Mouse (Mus musculus) embryonic facial prominence, embryonic 12.5 days (tissue): ENCODE data around the gene Mvb12b. TPM values are rescaled to one million over a fixed set of nuclear protein-coding genes. Genes with fewer than 3 reads are reported as not detected.
A peak's percentile ranks its signal among the peaks of the same experiment; 100 is the strongest.

Experiments
- ATAC-seq: fragments of 200-750 bp; cut with Nextera tagmentation; 2 replicates; pipeline ENCODE4 v1.8.0; 2017; ENCODE audit not compliant: insufficient number of reproducible peaks, insufficient read depth, low FRiP score, low TSS enrichment
- H3K27ac ChIP-seq: fragments of 300-500 bp; sonication (generic); 2 replicates; pipeline ENCODE4 v1.5.1; 2016; ENCODE audit warnings: mild to moderate bottlenecking
- H3K27me3 ChIP-seq: fragments of 300-500 bp; sonication (generic); 2 replicates; pipeline ENCODE4 v1.6.1; 2016; ENCODE audit warnings: mild to moderate bottlenecking, moderate library complexity
- H3K36me3 ChIP-seq: fragments of 300-500 bp; sonication (generic); 2 replicates; pipeline ENCODE4 v1.6.1; 2016; ENCODE audit warnings: mild to moderate bottlenecking
- H3K4me1 ChIP-seq: fragments of 300-500 bp; sonication (generic); 2 replicates; pipeline ENCODE4 v1.6.1; 2016
- H3K4me2 ChIP-seq: fragments of 300-500 bp; sonication (generic); replicated peaks from 2 replicates; pipeline ENCODE4 v1.6.1; 2016; ENCODE audit warnings: mild to moderate bottlenecking, moderate library complexity
- H3K4me3 ChIP-seq: fragments of 300-500 bp; sonication (generic); 2 replicates; pipeline ENCODE4 v1.5.1; 2016; ENCODE audit warnings: mild to moderate bottlenecking
- H3K9ac ChIP-seq: fragments of 300-500 bp; sonication (generic); 2 replicates; pipeline ENCODE4 v1.6.1; 2016; ENCODE audit warnings: mild to moderate bottlenecking, moderate library complexity
- H3K9me3 ChIP-seq: fragments of 300-500 bp; sonication (generic); 2 replicates; pipeline ENCODE4 v1.6.1; 2016; ENCODE audit warnings: mild to moderate bottlenecking, moderate library complexity
- WGBS: fragments of 180-500 bp; shearing (Covaris S2); methylation state at CpG from one replicate; pipeline ENCODE4 v1.1.7; 2016; 5-methylcytosine and 5-hydroxymethylcytosine counted together
- polyA plus RNA-seq: library from polyadenylated mRNA; unstranded; fragments of >200 nt; fragmentation: Nextera tagmentation; extraction: Ambion mirVana; gene quantifications from 2 replicates; pipeline ENCODE4 v1.2.1, GENCODE M21; 2016

Gene Mvb12b
- polyA plus RNA-seq, 1 experiment from 2014 or later, result 31.2 TPM

DNA sequence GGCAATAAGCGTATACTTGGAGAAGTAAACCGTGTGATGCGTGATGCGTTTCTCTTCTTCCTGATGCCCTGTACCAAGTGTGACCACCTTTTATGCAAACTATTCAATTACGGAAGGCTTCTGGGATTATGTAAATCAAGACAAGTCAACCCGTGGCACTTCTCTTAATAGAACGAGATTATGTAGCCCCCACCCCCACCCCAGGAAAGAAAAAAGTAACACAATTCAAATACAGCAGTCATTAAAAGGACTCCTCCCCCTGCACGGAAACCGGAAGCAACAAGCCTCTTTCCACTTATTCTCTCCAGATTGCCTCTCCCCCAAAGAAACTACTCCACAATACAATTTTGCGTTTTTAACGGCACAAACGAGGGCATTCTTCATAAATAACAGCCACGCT is 99.6 kb downstream of the Mvb12b start:
- no peak overlapping the region for H3K9ac ChIP-seq
- no peaks in the 10 kb centered on the region for H3K27me3 ChIP-seq
- peaks cover 12% of the 10 kb centered on the region; the same call in 1 of the 2 replicates for H3K36me3 ChIP-seq
- H3K4me2 ChIP-seq, result no peak overlapping the region
- 62% methylated on average over 13 of the region's 13 CpGs for WGBS
- H3K4me1 ChIP-seq, result peaks cover 18% of the 10 kb centered on the region
- H3K4me3 ChIP-seq, result no peak overlapping the region
- no peaks in the 10 kb centered on the region for H3K9me3 ChIP-seq
- H3K27ac ChIP-seq, result no peak overlapping the region
- ATAC-seq, result no peak

DNA sequence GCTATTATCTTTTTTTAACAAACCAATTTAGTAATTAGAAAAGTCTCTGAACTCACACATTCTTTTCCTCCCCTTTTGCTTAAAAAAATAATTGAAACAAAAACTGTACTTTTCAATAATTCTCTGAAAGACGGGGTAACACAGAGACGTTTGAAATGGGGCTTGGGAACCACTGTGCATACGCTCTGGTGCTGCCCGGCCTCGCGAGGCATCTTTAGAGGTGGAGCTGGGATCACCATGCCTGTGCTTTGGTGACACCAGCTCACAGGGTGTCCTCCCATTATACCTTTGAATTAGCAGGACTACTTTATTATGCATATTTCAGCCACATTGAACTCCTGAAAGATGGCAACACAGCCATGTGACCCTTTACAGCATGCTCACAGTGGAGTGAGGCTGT is 101.7 kb downstream of the Mvb12b start:
- ATAC-seq, result no peak
- Histone ChIP-seq H3K4me1 (peaks cover 32% of the 10 kb centered on the region), H3K27ac (no peak overlapping the region), H3K4me2 (no peak overlapping the region), H3K36me3 (peaks cover 5% of the 10 kb centered on the region; the same call in 1 of the 2 replicates), H3K9me3 (no peaks in the 10 kb centered on the region), H3K4me3 (no peak overlapping the region), H3K27me3 (no peaks in the 10 kb centered on the region), H3K9ac (no peak overlapping the region)
- 74% methylated on average over 6 of the region's 6 CpGs for WGBS

DNA sequence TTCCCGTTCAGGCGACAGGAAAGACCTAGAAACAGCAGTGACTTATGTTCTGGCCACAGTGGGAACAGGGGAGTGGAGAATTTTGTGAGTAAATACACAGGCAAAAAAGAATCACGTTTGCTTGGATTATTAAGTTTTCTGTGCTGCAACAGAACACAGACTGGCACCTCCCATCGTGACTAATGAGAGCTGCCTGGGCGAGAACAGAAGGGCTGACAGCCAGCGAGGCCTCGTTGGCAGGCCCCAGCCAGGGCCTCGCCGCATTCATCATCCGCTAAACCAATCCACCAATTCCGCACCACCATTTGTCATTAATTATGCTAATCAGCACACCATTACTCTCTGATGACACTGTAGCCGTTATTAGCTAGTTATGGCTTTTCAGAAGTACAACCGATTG is 102.2 kb downstream of the Mvb12b start:
- WGBS, result 59% methylated on average over 13 of the region's 13 CpGs
- H3K9ac ChIP-seq, result no peak overlapping the region
- peaks cover 32% of the 10 kb centered on the region for H3K4me1 ChIP-seq
- H3K9me3 ChIP-seq, result no peaks in the 10 kb centered on the region
- H3K27me3 ChIP-seq, result no peaks in the 10 kb centered on the region
- H3K36me3 ChIP-seq, result peaks cover 5% of the 10 kb centered on the region; the same call in 1 of the 2 replicates
- ATAC-seq, result no peak
- no peak overlapping the region for H3K27ac ChIP-seq
- H3K4me2 ChIP-seq, result no peak overlapping the region
- H3K4me3 ChIP-seq, result no peak overlapping the region

DNA sequence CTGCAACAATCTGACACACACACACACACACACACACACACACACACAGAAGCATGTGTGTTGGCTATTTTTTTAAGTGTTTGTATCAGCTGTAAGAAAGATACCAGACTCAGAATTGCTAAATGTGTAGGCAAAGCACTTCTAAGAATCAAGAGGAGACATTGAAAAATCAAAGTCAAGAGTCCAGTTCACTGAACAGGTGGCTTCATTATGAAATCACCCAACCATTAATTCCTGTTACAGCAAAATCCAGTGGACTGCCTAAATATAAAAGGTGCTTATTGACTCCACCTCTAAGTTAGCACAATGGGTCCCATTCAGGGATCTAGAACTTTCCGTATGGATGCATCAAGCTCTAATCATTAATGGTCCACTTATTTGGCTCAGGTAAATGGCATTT is 103.0 kb downstream of the Mvb12b start:
- peaks cover 26% of the 10 kb centered on the region for H3K4me1 ChIP-seq
- H3K36me3 ChIP-seq, result peaks cover 8% of the 10 kb centered on the region; the same call in 1 of the 2 replicates
- 86% methylated on average over 1 of the region's 1 CpGs for WGBS
- no peaks in the 10 kb centered on the region for H3K9me3 ChIP-seq
- no peaks in the 10 kb centered on the region for H3K27me3 ChIP-seq
- H3K9ac ChIP-seq, result no peak overlapping the region
- no peak overlapping the region for H3K27ac ChIP-seq
- no peak for ATAC-seq
- H3K4me2 ChIP-seq, result no peak overlapping the region
- H3K4me3 ChIP-seq, result no peak overlapping the region

DNA sequence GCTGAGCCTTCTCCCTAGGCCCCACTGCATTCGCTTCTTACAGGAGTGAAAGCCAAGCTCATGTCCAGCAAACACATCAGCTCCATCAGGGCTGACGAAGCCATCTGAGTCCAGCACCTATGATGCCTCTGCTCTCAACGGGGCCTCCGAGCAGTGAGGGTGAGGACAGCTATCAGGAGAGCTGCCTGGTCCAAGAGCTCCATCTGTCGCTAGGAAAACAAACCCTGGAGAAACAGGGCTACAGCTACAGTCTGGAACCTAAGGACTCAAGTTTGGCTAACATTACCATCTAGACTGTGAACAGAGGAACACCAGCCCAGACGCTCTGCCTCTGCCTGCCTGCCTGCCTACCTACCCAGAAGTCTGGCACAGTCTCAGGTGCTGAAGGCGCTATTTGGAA is 104.3 kb downstream of the Mvb12b start:
- H3K36me3 ChIP-seq, result peaks cover 21% of the 10 kb centered on the region
- no peak overlapping the region for H3K4me2 ChIP-seq
- ATAC-seq, result no peak
- no peak overlapping the region for H3K4me3 ChIP-seq
- H3K27me3 ChIP-seq, result no peaks in the 10 kb centered on the region
- H3K4me1 ChIP-seq, result peaks cover 21% of the 10 kb centered on the region
- peaks cover 12% of the 10 kb centered on the region for H3K9me3 ChIP-seq
- 83% methylated on average over 7 of the region's 7 CpGs for WGBS
- H3K9ac ChIP-seq, result no peak overlapping the region
- H3K27ac ChIP-seq, result 0 out of 2 replicates have a peak overlapping the region, but pooled peaks have one; percentile 30

DNA sequence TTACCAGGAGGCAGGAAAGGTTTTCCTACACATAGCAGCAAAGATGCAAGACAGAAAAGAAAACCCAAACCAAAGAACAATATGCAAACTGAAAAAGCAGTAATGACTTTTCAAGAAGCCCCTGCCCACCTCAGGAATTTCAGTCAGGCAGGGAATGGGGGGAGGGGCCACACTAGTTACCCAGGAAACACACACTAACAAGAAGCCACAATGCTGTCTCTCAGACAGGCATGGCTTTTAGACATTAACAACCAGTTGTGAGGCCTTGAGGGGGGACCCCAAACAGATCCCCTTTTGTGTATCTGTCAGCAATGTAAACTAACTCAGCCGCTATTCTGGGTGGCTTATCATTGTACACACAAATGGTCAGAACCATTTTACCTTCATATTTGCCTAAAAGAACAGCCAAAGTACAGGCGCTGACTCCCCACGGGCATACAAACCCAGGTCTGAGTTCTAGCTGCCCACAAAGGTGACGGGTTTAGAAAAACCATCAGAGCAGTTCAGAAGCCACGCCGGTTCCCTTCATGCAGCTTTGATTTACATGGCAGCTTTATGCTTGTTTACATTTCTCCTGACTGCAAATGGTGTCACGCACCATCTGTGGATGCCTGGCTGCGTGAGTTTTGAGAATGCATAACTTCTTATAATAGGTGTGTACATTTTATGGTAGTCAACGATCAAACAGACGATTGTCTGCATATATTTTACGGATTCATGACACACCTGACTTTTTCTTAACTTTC is 105.9 kb downstream of the Mvb12b start:
- WGBS, result 54% methylated on average over 11 of the region's 11 CpGs
- ATAC-seq, result no peak
- 0 out of 2 replicates have a peak overlapping the region, but pooled peaks have one; percentile 9 for H3K27ac ChIP-seq
- no peak overlapping the region for H3K4me3 ChIP-seq
- peaks cover 37% of the 10 kb centered on the region for H3K36me3 ChIP-seq
- no peak overlapping the region for H3K4me2 ChIP-seq
- H3K9ac ChIP-seq, result no peak overlapping the region
- no peaks in the 10 kb centered on the region for H3K27me3 ChIP-seq
- peaks cover 13% of the 10 kb centered on the region for H3K4me1 ChIP-seq
- peaks cover 27% of the 10 kb centered on the region for H3K9me3 ChIP-seq

DNA sequence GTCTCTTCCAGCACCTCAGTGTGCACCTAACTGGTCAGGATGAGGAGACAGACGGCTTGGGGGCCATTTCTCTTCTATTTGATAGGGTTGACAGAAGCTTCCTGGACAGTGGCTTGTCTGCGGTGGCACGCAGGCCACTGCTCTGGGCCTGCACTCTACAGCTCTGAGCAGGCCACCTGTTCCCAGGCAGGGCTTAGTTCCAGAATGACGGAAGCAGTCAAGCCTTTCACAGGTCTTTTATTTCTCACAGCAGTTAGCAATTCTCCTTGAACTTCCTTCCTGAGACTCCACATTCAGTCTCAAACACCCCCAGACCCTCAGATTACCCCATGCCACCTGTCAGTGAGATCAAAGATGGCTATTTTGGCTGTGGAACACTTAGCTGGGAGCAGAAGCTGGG is 109.3 kb downstream of the Mvb12b start:
- Histone ChIP-seq H3K9ac (no peak overlapping the region), H3K27me3 (no peaks in the 10 kb centered on the region), H3K4me1 (peaks cover 27% of the 10 kb centered on the region), H3K4me2 (no peak overlapping the region), H3K9me3 (peaks cover 28% of the 10 kb centered on the region), H3K27ac (no peak overlapping the region), H3K4me3 (no peak overlapping the region), H3K36me3 (peaks cover 48% of the 10 kb centered on the region)
- ATAC-seq, result no peak
- 93% methylated on average over 4 of the region's 4 CpGs for WGBS

DNA sequence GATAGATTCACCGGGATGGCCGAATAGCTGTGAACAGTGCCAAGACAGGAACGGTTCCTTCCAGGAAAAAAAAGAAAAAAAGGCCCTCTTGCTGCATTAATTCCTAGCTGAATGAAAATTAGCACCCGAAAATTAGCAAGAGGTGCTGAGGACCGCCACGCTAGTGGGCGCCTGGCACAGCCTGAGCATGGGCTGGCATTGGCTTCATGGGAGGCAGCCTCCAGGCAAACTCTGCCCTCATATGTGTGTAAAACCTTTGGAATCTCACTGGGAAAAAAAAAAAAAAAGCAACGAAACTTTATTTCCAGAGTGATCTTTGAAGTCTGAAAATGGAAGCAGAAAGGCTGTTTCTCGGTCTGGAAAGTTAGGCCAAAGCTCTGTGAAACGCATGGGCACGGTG is 110.7 kb downstream of the Mvb12b start:
- Histone ChIP-seq H3K36me3 (peaks cover 44% of the 10 kb centered on the region), H3K4me1 (peaks cover 34% of the 10 kb centered on the region), H3K27me3 (no peaks in the 10 kb centered on the region), H3K9ac (no peak overlapping the region), H3K9me3 (peaks cover 28% of the 10 kb centered on the region), H3K27ac (no peak overlapping the region), H3K4me3 (no peak overlapping the region), H3K4me2 (no peak overlapping the region)
- ATAC-seq, result no peak
- 97% methylated on average over 11 of the region's 11 CpGs for WGBS

DNA sequence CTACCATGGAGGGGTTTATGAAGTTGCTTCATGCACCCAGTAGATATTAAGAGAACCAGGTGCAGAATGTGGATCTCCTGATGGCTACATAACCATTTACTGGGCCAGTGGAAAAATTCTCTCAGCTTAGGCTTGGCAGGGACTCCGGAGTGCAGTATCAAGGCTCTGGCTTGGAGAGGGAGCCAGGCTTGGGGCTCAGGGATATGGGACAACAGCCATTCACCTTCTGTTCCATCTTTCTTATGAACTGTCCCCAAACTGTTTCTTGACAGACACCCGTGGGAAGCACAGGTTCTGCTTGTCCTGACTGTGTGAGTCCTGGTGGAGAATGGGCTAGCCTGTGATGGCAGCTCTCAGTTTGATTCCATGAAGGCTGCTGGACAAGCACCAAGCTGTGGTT is 112.9 kb downstream of the Mvb12b start:
- no peaks in the 10 kb centered on the region for H3K27me3 ChIP-seq
- peak overlapping the region; percentile 74 for H3K27ac ChIP-seq
- no peak overlapping the region for H3K9ac ChIP-seq
- WGBS, result 94% methylated on average over 2 of the region's 2 CpGs
- H3K4me3 ChIP-seq, result no peak overlapping the region
- H3K4me2 ChIP-seq, result no peak overlapping the region
- peaks cover 43% of the 10 kb centered on the region for H3K36me3 ChIP-seq
- H3K9me3 ChIP-seq, result peaks cover 28% of the 10 kb centered on the region
- peaks cover 25% of the 10 kb centered on the region for H3K4me1 ChIP-seq
- ATAC-seq, result no peak

DNA sequence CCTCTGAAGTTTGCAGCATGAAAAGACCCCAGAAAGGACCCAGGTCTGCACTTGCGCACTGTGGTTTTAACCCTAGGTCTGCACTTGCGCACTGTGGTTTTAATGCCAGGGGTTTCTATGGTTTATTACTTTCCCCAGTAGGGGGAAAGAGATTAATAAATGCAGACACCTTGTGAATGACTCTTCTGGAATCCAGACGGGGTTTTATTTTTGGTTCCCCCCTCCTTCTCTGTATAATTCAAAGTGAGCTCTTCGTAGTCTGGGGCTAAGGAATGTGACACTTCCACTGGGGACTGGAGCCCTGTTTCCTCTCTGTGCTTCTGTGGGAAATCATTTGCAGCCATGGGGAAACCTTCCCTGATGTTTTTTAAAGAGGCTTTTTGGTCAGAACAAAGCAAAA is 113.6 kb downstream of the Mvb12b start:
- H3K27ac ChIP-seq, result peak overlapping the region; percentile 74
- H3K36me3 ChIP-seq, result peaks cover 35% of the 10 kb centered on the region
- ATAC-seq, result no peak
- peaks cover 25% of the 10 kb centered on the region for H3K4me1 ChIP-seq
- WGBS, result 47% methylated on average over 4 of the region's 4 CpGs
- no peak overlapping the region for H3K4me2 ChIP-seq
- H3K4me3 ChIP-seq, result no peak overlapping the region
- no peaks in the 10 kb centered on the region for H3K27me3 ChIP-seq
- H3K9ac ChIP-seq, result no peak overlapping the region
- H3K9me3 ChIP-seq, result peaks cover 22% of the 10 kb centered on the region

DNA sequence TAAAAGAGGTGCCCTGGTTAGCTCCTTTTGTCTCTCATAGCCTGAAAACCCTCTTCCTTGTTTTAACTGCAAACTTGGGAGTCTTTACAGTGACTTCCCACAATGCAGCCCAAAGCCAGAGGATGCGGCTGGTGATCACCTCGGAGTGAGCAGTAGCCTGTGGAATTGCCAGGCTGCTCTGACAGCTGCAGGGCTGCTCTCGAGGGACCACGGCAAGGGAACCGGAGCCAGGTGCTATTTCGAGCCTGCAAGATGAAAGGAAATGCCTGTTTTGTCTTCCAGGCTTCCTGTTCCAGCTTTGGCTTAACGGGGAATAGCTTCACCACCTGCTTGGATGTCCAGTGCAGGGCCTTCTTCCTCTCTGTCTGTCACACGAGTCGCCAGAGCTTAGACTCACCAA is 115.3 kb downstream of the Mvb12b start:
- Histone ChIP-seq H3K36me3 (peaks cover 18% of the 10 kb centered on the region), H3K4me2 (no peak overlapping the region), H3K27me3 (no peaks in the 10 kb centered on the region), H3K4me1 (peaks cover 25% of the 10 kb centered on the region), H3K27ac (no peak overlapping the region), H3K9me3 (peaks cover 6% of the 10 kb centered on the region), H3K4me3 (no peak overlapping the region), H3K9ac (no peak overlapping the region)
- ATAC-seq, result no peak; the same call in 1 of the 2 replicates
- 32% methylated on average over 9 of the region's 9 CpGs for WGBS

DNA sequence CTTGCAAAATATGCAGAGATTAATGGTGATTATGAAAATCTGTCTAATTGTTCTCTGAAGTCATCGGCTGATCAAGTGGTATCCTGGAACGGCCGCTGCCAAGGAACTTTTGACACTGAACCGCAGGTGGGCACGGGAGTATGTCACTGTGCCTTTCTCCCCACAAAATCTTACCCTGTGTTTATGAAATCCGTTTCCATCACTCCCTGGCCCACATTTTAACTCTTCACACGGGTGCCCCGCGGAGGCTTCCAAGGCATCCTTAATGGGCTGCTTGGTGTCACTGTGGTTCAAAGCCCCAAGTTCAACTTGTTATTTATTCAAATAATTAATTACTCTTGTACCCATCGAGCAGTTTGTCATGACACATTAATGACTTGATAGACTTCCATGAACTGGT is 116.4 kb downstream of the Mvb12b start:
- H3K4me1 ChIP-seq, result peaks cover 25% of the 10 kb centered on the region
- no peak overlapping the region for H3K27ac ChIP-seq
- no peak overlapping the region for H3K4me2 ChIP-seq
- H3K27me3 ChIP-seq, result no peaks in the 10 kb centered on the region
- ATAC-seq, result no peak
- H3K4me3 ChIP-seq, result no peak overlapping the region
- peaks cover 11% of the 10 kb centered on the region; the same call in 1 of the 2 replicates for H3K36me3 ChIP-seq
- no peak overlapping the region for H3K9ac ChIP-seq
- 85% methylated on average over 10 of the region's 10 CpGs for WGBS
- no peaks in the 10 kb centered on the region for H3K9me3 ChIP-seq
